Mouse (Mus musculus) stomach, embryonic 15.5 days (tissue): ENCODE measurements around the gene Ccdc93. TPM values are rescaled to one million over a fixed set of nuclear protein-coding genes. Genes with fewer than 3 reads are reported as not detected.

Experiments used
- ATAC-seq: fragments of 200-750 bp; cut with Nextera tagmentation; 2 replicates; pipeline ENCODE4 v1.8.0; 2017; ENCODE audit warnings: low read depth, moderate number of reproducible peaks, moderate TSS enrichment; ENCODE audit not compliant: insufficient read depth, low FRiP score
- H3K27ac ChIP-seq: fragments of 300-500 bp; sonication (generic); 2 replicates; pipeline ENCODE4 v1.5.1; 2015; ENCODE audit warnings: mild to moderate bottlenecking, inconsistent platforms
- H3K27me3 ChIP-seq: fragments of 300-500 bp; sonication (generic); replicated peaks from 2 replicates; pipeline ENCODE4 v1.6.1; 2015; ENCODE audit warnings: inconsistent platforms
- H3K36me3 ChIP-seq: fragments of 300-500 bp; sonication (generic); 2 replicates; pipeline ENCODE4 v1.6.1; 2015; ENCODE audit warnings: inconsistent platforms
- H3K4me1 ChIP-seq: fragments of 300-500 bp; sonication (generic); 2 replicates; pipeline ENCODE4 v1.6.1; 2015; ENCODE audit warnings: inconsistent platforms
- H3K4me2 ChIP-seq: fragments of 300-500 bp; sonication (generic); 2 replicates; pipeline ENCODE4 v1.6.1; 2015; ENCODE audit warnings: mild to moderate bottlenecking, inconsistent platforms
- H3K4me3 ChIP-seq: fragments of 300-500 bp; sonication (generic); replicated peaks from 2 replicates; pipeline ENCODE4 v1.5.1; 2015; ENCODE audit warnings: inconsistent platforms
- H3K9ac ChIP-seq: fragments of 300-500 bp; sonication (generic); 2 replicates; pipeline ENCODE4 v1.6.1; 2015; ENCODE audit warnings: inconsistent platforms
- H3K9me3 ChIP-seq: fragments of 300-500 bp; sonication (generic); 2 replicates; pipeline ENCODE4 v1.6.1; 2016; ENCODE audit warnings: inconsistent platforms
- WGBS: fragments of 180-500 bp; shearing (Covaris S2); methylation state at CpG from one replicate; pipeline ENCODE4 v1.1.7; 2015; 5-methylcytosine and 5-hydroxymethylcytosine counted together
- polyA plus RNA-seq: library from polyadenylated mRNA; unstranded; fragments of >200 nt; fragmentation: Nextera tagmentation; extraction: Ambion mirVana; gene quantifications from 2 replicates; pipeline ENCODE4 v1.2.1, GENCODE M21; 2015

Ccdc93 gene
- polyA plus RNA-seq = 9.9 and 12.8 TPM in 2 replicates

DNA sequence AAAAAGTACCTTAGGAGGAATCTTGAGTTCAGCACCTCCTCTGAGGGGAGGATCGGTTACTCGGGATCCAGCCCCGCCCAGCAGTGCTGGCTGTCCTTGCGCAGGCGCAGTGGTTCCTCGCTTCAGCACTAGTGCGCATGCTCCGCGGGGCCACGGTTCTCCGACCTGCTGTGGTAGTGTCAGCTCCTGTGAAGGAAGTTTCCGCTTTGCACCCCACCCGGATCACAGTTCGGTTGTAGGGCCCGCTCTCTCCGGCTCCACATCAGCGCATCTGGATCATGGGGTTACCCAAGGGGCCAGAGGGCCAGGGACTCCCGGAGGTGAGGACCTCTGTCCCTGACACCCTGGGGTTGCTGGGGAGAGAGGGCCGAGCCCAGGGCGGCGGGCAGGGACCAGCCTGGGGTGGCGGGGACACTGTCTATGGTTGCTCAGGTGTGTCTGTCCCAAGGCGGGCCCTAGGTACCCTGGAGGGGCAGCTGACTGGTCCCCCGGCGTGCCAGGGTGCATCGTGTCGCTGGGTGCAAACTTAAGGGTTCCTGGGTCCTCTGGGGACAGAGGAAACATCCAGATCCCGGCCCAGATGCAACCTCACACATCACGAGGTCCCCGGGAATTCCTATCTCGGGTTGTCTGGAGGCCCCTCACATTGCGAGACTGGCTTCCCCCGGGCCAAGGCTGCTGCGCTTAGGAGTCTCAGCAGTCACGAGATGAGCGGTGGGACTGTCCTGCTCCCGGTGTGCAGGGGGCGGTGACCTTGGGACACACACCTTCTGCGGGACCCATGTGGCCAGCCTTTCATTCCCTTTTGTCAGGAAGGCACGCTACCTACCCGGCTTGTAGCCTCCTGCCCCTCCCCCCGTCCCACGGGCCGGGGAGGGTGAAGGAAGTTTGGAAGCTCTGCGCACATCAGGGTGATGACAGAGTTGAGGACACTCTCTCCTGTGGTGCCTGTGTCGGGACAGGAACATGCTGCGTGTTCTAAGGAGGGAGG is at the start of gene Ccdc93:
Ccdc93 (plus strand) TSS at position 112 of the 991 bp plus-strand sequence.
- under 1% methylated on average over 47 of the region's 47 CpGs for WGBS
- no peak within 1 kb of the TSS; the same call in 1 of the 2 replicates for H3K27ac ChIP-seq
- no peaks in the 10 kb centered on the region for H3K9me3 ChIP-seq
- peaks cover 4% of the 10 kb centered on the region; the same call in 1 of the 2 replicates for H3K36me3 ChIP-seq
- H3K4me3 ChIP-seq = peak within 1 kb of the TSS; percentile 90
- peak within 1 kb of the TSS; percentile 96 for H3K4me2 ChIP-seq
- H3K27me3 ChIP-seq = no peaks in the 10 kb centered on the region
- peak; percentile 93 for ATAC-seq
- H3K4me1 ChIP-seq = peaks cover 7% of the 10 kb centered on the region
- H3K9ac ChIP-seq = peak within 1 kb of the TSS; percentile 84

- Histone ChIP-seq H3K4me1 (no peaks in the 10 kb centered on the region), H3K9me3 (no peaks in the 10 kb centered on the region), H3K27me3 (no peaks in the 10 kb centered on the region), H3K36me3 (no peaks in the 10 kb centered on the region), H3K9ac (no peak overlapping the region), H3K27ac (no peak overlapping the region), H3K4me2 (no peak overlapping the region), H3K4me3 (no peak overlapping the region)
- 87% methylated on average over 3 of the region's 3 CpGs for WGBS
- ATAC-seq = no peak
These were observed 49.3 kb upstream of the Ccdc93 start for GRCm38 (mm10) chr1:121381562-121381961.

DNA sequence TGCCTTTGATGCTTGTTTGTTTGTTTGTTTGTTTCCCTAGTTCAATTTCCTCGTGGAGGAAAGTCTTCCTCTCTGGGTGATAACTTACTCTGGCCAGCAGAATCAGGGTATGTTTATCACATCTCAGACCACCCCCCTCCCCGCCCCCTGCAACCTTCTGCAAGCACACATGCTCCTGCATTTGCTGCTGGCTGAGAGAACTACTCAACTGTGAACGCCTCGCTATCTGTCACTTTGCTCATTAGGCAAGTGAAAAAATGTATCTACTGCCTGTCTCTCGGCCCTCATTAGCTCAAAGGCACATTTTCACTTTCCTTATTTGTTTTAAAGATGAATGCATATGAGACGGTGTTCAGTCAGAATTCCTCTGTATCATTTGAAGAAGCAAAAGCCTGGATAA is 42.5 kb upstream of the Ccdc93 start:
- Histone ChIP-seq H3K4me3 (no peak overlapping the region), H3K27ac (no peak overlapping the region), H3K9me3 (no peaks in the 10 kb centered on the region), H3K9ac (no peak overlapping the region), H3K4me1 (no peaks in the 10 kb centered on the region), H3K4me2 (no peak overlapping the region), H3K27me3 (no peaks in the 10 kb centered on the region), H3K36me3 (no peaks in the 10 kb centered on the region)
- ATAC-seq = no peak
- 29% methylated on average over 6 of the region's 6 CpGs for WGBS

GRCm38 (mm10) chr1:121388732-121389131 is 42.1 kb upstream of the Ccdc93 start:
- WGBS = 43% methylated on average over 7 of the region's 7 CpGs
- no peaks in the 10 kb centered on the region for H3K27me3 ChIP-seq
- no peak overlapping the region for H3K4me2 ChIP-seq
- no peak overlapping the region for H3K9ac ChIP-seq
- H3K27ac ChIP-seq = no peak overlapping the region
- no peak for ATAC-seq
- H3K9me3 ChIP-seq = no peaks in the 10 kb centered on the region
- no peak overlapping the region for H3K4me3 ChIP-seq
- H3K4me1 ChIP-seq = no peaks in the 10 kb centered on the region
- no peaks in the 10 kb centered on the region for H3K36me3 ChIP-seq

GRCm38 (mm10) chr1:121389574-121389973 is 41.3 kb upstream of the Ccdc93 start:
- Histone ChIP-seq H3K4me1 (no peaks in the 10 kb centered on the region), H3K4me3 (no peak overlapping the region), H3K9me3 (no peaks in the 10 kb centered on the region), H3K27me3 (no peaks in the 10 kb centered on the region), H3K36me3 (no peaks in the 10 kb centered on the region), H3K9ac (no peak overlapping the region), H3K27ac (no peak overlapping the region), H3K4me2 (no peak overlapping the region)
- no peak for ATAC-seq
- 89% methylated on average over 12 of the region's 12 CpGs for WGBS

- Histone ChIP-seq H3K27me3 (no peaks in the 10 kb centered on the region), H3K4me2 (no peak overlapping the region), H3K27ac (no peak overlapping the region), H3K9me3 (no peaks in the 10 kb centered on the region), H3K9ac (no peak overlapping the region), H3K4me1 (no peaks in the 10 kb centered on the region), H3K4me3 (no peak overlapping the region), H3K36me3 (no peaks in the 10 kb centered on the region)
- ATAC-seq = no peak
- WGBS = 90% methylated on average over 5 of the region's 5 CpGs
These were observed 40.8 kb upstream of the Ccdc93 start for GRCm38 (mm10) chr1:121390003-121390402.

DNA sequence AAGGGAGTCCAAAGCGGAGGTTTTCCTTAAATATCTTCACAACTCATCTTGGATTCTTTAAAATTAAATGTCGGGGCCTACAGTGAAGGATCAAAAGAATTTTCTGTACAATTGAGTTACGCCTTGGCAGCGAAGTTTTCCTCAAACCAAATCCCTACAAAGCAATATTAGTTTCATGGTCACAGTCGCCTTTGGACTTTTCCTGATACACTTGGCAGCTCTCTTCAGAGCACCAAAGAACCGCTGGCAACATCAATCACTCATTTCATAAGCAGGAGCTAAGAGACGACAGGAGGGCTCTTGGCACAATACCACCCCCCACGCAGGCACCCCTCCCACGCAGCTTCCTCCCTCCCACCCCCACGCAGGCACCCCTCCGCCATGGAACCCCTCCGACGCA is 40.4 kb upstream of the Ccdc93 start:
- H3K4me1 ChIP-seq = no peaks in the 10 kb centered on the region
- no peaks in the 10 kb centered on the region for H3K9me3 ChIP-seq
- H3K9ac ChIP-seq = no peak overlapping the region
- H3K27ac ChIP-seq = no peak overlapping the region
- H3K4me3 ChIP-seq = no peak overlapping the region
- no peak overlapping the region for H3K4me2 ChIP-seq
- no peaks in the 10 kb centered on the region for H3K36me3 ChIP-seq
- ATAC-seq = no peak
- WGBS = 61% methylated on average over 13 of the region's 13 CpGs
- H3K27me3 ChIP-seq = no peaks in the 10 kb centered on the region

DNA sequence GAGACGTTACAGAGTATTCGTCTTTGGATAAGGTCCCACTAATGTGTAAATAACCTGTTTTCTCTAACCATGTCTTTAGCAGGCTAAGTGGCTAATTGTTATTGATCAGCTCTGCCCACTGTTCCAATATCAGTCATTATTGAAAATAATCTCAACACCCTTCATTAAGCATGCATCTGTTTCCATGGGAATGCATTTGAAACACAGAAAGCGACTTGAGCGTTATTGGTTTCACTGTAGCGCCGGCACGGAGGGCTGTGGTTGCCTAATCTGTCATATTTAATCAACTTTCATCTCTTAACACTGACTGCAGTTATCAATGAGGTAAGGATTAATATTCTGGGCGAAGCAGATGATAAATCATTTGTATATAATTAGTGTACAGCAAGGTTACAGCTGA is 40.0 kb upstream of the Ccdc93 start:
- no peak for ATAC-seq
- 58% methylated on average over 8 of the region's 8 CpGs for WGBS
- H3K27me3 ChIP-seq = no peaks in the 10 kb centered on the region
- no peak overlapping the region for H3K4me2 ChIP-seq
- H3K9ac ChIP-seq = no peak overlapping the region
- H3K4me1 ChIP-seq = no peaks in the 10 kb centered on the region
- H3K27ac ChIP-seq = no peak overlapping the region
- H3K36me3 ChIP-seq = no peaks in the 10 kb centered on the region
- no peaks in the 10 kb centered on the region for H3K9me3 ChIP-seq
- H3K4me3 ChIP-seq = no peak overlapping the region

- no peaks in the 10 kb centered on the region for H3K4me1 ChIP-seq
- no peak overlapping the region for H3K4me3 ChIP-seq
- no peak overlapping the region for H3K4me2 ChIP-seq
- no peaks in the 10 kb centered on the region for H3K9me3 ChIP-seq
- WGBS = 53% methylated on average over 2 of the region's 2 CpGs
- no peaks in the 10 kb centered on the region for H3K36me3 ChIP-seq
- no peaks in the 10 kb centered on the region for H3K27me3 ChIP-seq
- ATAC-seq = no peak
- no peak overlapping the region for H3K9ac ChIP-seq
- H3K27ac ChIP-seq = no peak overlapping the region
These were observed 37.7 kb upstream of the Ccdc93 start for GRCm38 (mm10) chr1:121393117-121393516.

DNA sequence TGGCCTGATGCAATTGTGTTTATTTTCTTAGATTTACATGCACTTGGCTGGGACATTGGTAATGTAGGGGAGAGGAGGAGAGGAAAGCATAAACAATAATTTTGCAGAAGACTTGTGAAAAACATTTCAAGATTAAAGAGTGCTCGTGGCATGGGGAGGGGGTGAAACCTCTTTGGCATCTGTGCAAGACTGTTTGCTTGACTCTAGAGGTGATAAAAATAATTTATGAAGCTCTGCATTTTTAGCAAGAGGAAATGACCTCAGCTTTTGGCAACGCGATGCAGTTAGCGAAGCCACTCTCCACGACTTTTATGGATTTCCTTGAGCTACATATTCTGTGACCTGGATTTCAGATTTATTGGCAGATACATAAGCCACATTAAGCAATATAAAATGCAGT is 36.1 kb upstream of the Ccdc93 start:
- H3K4me2 ChIP-seq = no peak overlapping the region
- 22% methylated on average over 5 of the region's 5 CpGs for WGBS

DNA sequence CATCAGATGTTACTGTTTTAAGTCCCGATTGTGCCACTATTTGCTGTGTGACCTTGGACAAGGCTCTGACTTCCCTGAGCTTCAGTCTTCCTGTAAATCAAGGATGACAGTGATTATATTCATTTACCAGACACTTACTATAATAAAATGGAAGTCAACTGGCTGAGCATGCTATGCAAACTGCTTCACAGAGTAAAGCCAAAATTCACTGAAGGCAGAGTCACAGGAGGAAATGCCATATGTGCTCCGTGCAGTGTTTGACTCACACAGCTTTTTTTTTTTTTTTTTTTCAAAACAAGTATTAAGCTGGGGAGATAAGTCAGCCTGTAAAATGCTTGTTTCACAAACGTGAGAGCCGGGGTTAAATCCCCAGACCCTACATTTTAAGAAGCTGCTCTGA is 34.3 kb upstream of the Ccdc93 start:
- Histone ChIP-seq H3K27me3 (no peaks in the 10 kb centered on the region), H3K4me3 (no peak overlapping the region), H3K36me3 (no peaks in the 10 kb centered on the region), H3K4me1 (0 out of 2 replicates have a peak, but pooled peaks cover 5% of the 10 kb centered on the region), H3K9ac (no peak overlapping the region), H3K4me2 (no peak overlapping the region), H3K9me3 (no peaks in the 10 kb centered on the region), H3K27ac (no peak overlapping the region)
- no peak for ATAC-seq
- 61% methylated on average over 4 of the region's 4 CpGs for WGBS

More for the DNA sequence above, 36.1 kb upstream of the Ccdc93 start:
- Histone ChIP-seq H3K4me3 (no peak overlapping the region), H3K27ac (no peak overlapping the region), H3K36me3 (no peaks in the 10 kb centered on the region), H3K4me1 (0 out of 2 replicates have a peak, but pooled peaks cover 5% of the 10 kb centered on the region), H3K9ac (no peak overlapping the region), H3K9me3 (no peaks in the 10 kb centered on the region), H3K27me3 (no peaks in the 10 kb centered on the region)
- ATAC-seq = no peak

DNA sequence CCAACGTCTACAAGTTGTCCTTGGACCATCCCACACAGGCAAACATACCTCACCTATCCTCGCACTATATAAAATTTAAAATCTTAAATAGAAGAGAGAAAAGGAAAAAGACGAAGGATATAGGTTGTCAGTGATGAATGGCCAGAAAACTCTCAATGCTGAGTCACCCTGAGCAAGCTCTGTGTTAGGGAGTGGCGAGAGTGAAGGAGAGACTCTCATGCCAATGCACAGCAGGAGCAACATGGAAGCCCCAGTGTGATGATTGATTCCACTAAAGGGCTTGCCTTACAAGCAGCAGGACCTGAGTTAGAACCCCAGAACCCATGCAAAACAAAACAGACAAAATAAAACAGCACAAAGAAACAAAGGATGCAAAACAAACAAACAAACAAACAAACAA is 32.6 kb upstream of the Ccdc93 start:
- 77% methylated on average over 4 of the region's 4 CpGs for WGBS
- H3K4me1 ChIP-seq = 0 out of 2 replicates have a peak, but pooled peaks cover 5% of the 10 kb centered on the region
- H3K4me3 ChIP-seq = no peak overlapping the region
- H3K4me2 ChIP-seq = no peak overlapping the region
- no peak overlapping the region for H3K9ac ChIP-seq
- no peak overlapping the region for H3K27ac ChIP-seq
- H3K9me3 ChIP-seq = no peaks in the 10 kb centered on the region
- H3K27me3 ChIP-seq = no peaks in the 10 kb centered on the region
- H3K36me3 ChIP-seq = no peaks in the 10 kb centered on the region
- ATAC-seq = no peak
